Mouse (Mus musculus) stomach, postnatal 0 days (tissue): Measurements from ENCODE around the gene Slc30a5.

Experiments used
- CTCF ChIP-seq: IDR thresholded peaks from 2 replicates; pipeline ENCODE4 v1.5.1; 2016; ENCODE audit warnings: antibody characterized with exemption, low read depth, mild to moderate bottlenecking, moderate library complexity
- EP300 ChIP-seq: optimal IDR thresholded peaks from 2 replicates; pipeline ENCODE3; 2016; ENCODE audit warnings: antibody characterized with exemption

- TF ChIP-seq EP300 (no peak), CTCF (no peak)
Measured at GRCm38 (mm10) chr13:100814451-100814850, 18.8 kb downstream of the Slc30a5 start.
